Mouse (Mus musculus): Measurements from ENCODE around the gene Anp32e. TPM values are rescaled to one million over a fixed set of nuclear protein-coding genes. Genes with fewer than 3 reads are reported as not detected.

The Anp32e gene
- polyA plus RNA-seq, 1 experiment, result 353 TPM

DNA sequence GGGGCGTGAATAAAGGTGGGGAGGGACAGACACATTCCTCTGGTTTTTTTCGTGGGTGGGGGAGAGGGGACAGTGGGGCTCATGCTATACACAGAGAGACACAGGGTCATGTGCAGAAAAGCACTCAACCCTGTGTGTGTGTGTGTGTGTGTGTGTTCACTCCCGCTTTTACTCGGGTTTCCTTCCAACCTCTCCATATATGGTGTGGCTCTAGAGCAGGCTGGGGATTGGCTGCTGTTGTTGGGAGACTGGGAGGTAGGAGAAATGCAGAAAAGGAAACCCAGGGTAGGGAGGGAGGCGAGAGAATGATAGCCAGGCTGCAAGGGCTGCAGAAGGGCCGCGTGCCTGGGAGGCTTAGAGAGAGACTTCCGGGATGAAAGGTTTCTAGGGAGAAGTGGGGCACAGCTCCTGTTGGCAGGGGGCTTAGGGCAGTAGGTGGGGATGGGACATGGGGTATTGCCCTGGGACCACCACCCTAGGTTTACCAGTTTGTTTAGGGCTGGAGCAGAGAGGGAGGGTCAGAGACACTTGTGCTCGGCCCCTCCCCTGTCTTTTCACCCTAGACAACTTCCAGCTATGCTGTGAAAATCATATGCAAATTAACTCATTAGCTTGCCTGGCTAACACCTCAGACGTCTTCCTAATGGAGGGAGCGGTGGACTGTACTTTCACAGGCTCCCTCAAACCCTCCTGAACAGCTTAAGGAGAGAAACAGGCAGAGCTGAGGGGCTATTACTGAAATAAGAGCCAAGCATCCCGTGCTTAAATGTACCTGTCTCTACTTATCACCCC lies 56.4 kb downstream of the Anp32e start:
- TF ChIP-seq GATA1 (IDR thresholded peaks at IDR 0.05; ENCODE audit: low read length), result no peak

DNA sequence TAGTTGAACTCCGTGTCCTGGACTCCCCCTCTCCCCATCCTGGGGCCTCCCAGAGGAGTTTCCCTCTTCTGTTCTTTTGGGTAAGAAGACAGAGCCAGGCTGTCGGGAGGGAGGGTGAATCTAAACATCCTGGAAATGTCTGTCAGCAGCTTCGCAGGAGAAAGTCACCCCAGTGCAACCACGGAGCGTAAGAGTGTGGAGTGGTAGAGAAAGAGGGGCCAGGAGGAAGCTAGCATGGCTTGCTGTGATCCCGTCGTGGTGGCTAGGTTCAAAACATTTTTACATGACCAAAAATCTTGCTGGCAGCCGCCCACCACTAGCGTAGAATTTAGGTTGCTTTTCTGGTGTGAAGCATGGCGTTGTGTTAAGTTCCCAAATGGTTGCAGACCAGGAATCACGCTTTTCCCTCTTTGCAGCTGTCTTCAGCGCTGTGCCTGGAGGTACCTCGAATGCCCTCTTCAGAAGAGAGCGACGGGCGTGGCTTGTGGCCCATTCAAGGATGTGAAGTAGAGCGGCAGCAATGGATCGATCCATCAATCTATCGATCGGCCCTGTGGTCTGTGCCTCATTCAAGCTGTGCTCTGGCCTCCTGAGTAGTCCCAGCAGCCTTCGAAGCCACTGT lies 57.1 kb downstream of the Anp32e start:
- no peak for TF ChIP-seq GATA1 (IDR thresholded peaks at IDR 0.05; ENCODE audit: low read length)

DNA sequence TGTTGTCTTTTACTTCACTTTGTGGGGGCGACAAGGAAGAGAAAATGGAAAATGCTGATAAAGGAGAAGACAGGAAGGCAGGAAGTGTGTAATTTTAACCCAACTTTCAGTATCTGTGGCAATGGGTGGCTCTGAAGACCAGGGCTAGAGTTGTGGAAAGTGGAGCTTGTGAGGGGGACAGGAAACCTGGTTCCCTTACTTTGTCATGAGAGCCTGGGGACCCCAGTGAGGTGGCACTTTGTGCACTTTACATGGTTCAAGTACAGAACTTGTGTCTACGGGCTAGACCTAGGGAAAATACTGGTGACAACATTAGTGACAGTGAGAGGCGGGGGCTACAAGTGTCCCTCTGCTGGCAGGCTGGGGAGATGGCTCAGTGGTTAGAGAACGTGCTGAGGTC lies 57.9 kb downstream of the Anp32e start:
- no peak for TF ChIP-seq GATA1 (IDR thresholded peaks at IDR 0.05; ENCODE audit: low read length)

DNA sequence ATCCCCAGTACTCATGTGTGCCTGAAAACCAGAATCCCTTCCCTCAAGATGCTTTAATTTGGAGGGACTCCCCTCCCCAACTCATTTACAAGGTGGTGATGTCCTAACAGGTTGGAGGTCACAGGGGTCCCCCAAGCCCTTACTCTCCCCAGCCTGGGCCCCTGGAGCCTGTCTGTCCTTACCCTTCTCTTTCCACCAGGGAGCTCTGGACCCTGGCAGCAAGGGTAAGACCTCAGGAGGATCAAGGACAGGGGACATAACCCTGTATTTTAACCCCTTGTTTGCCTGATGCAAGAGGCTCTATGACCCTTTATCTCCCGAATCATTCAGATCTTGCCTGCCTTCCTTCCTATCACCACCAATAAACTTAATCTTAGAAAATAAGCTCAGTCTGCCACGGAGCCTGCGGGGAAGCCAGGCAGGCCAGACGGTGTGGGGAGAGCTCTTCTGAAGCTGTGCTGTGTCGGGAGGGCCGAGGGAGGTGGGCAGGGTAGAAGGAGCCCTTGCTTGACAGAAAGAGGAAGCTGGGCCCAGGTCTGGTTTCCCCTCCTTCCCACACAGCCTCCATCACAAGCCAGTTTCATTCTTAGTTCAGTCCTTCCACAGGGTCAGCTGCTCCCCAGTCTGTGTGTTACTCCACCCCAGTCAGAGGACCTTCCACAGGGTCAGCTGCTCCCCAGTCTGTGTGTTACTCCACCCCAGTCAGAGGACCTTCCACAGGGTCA lies 58.5 kb downstream of the Anp32e start:
- no peak for TF ChIP-seq GATA1 (IDR thresholded peaks at IDR 0.05; ENCODE audit: low read length)

DNA sequence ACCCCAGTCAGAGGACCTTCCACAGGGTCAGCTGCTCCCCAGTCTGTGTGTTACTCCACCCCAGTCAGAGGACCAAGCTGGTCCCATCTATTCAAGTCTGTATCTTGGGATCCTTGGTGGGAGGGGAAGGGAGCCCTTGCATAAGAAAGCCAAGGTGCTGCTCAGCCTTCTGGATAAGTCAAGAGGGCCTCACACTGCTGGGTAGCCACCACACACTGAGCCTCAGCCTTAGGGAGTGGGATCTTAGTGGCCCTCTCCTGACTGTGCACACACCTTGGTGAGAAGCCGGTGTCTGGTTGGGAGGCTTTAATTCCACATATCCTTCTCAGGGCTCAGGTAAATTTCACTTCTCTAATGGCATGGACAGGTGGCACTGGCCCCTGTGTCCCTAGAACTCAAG lies 59.1 kb downstream of the Anp32e start:
- no peak for TF ChIP-seq GATA1 (IDR thresholded peaks at IDR 0.05; ENCODE audit: low read length)

DNA sequence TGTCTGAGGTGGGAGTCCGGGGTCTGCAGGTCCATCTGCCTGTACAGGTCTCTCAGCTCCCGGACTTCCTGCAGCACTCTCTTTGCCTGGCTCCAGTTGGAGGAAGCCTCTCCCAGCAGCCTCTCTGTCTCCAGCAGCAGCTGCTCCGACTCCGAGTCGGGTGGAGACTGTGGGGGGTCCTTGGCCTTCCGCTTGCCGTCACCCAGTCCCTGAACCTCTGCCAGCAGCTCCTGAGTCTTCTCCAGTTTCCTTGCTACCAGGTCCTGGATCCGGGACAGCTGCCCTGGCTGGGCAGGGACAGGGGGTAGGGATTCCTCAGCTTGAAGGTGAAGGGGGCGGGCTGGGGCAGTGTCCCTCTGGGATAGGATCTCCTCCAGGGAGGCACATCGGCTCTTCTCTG lies 59.9 kb downstream of the Anp32e start:
- TF ChIP-seq GATA1 (IDR thresholded peaks at IDR 0.05; ENCODE audit: low read length), result no peak

DNA sequence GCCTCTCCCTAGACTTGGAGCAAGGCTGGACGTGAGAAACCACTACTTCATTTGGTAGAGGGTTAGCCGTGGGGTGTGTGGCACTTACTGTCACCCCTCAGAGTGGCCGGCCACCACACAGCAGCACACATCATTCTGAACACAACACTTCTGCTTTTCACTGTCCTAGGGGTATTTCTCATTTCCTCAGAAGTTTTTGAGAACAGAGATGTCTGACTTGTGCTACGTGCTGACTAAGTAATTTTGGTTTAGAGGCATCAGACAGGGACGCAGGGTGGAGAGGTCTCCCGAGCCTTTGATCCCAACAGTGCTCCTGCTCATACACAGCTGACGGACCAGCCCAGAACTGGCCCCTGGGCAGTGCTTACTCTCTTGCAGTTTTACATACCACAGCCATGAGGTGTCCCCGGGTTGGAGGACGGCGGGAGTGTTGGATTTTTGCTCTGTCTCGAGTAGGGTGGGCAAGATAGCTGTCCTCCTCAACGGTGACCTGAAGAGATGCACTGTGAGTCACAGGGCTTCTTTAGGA lies 61.4 kb downstream of the Anp32e start:
- no peak for TF ChIP-seq GATA1 (IDR thresholded peaks at IDR 0.05; ENCODE audit: low read length)

DNA sequence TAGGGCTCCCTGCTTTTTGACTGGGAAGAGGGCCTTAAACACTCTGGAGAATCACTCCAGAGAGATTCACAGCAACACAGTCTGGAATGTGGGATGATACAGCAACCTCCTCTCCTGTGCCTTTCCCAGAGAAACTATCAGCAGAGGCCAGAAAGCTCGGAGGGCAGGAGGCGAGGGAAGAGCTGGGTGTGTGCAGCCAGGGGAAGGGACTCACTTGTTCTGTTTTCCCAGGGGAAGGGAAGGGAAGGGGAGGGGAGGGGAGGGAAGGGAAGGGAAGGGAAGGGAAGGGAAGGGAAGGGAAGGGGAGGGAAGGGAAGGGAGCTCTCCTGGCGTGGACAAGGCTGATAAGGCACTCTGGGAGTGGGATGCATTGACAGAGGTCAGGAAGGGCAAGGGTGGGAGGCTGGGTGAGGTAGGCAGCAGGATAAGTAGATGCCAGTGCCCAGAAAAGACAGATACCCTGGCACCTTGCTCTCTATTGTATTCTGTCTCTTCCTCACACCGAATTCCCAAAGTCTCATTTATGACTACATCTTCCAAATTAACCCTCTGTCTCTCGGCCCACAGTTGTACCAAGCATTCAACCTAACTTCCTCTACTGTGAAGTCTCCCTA lies 64.1 kb downstream of the Anp32e start:
- no peak for TF ChIP-seq GATA1 (IDR thresholded peaks at IDR 0.05; ENCODE audit: low read length)

DNA sequence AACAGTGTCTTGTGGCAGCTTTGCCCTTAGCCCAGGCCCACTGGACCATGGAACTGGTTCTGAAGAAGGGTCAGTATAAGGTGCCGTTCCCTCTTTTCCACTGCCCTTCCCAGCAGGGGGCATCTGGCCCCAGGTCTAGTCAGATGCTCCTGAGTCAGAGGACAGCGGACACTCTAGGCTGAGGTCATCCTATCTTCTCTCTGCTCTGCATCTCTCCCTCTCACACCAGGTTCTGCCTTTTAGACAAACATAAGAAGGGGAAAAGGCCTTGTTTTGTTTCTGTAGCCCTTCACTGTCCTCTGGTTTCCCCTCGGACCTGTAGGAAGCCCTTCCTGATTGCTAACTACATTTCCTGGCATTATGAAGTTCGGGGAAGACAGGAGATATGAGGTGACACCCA lies 64.8 kb downstream of the Anp32e start:
- no peak for TF ChIP-seq GATA1 (IDR thresholded peaks at IDR 0.05; ENCODE audit: low read length)

DNA sequence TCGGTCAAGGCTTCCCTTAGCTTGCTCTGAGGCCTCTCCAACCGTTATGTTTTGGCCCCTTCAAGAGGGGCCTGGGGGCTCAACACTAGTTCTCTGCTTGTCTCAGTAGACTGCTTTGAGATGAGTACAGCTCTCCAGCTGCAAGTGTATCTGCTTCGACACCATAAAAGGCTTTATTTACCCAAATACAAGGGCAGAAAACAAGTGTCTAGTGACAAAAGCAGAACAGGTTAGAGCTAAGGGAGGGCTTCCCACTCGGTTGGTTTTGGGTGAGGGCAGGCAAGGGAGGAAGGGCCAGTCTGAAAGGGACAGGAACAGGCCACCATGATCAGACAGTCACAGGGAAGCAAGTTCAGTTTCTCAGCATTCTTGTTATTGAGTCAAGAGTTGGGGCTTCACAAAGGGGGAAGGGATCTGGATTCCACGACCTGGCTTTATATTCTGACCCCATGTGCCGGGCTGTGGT lies 65.4 kb downstream of the Anp32e start:
- TF ChIP-seq GATA1 (IDR thresholded peaks at IDR 0.05; ENCODE audit: low read length), result no peak

DNA sequence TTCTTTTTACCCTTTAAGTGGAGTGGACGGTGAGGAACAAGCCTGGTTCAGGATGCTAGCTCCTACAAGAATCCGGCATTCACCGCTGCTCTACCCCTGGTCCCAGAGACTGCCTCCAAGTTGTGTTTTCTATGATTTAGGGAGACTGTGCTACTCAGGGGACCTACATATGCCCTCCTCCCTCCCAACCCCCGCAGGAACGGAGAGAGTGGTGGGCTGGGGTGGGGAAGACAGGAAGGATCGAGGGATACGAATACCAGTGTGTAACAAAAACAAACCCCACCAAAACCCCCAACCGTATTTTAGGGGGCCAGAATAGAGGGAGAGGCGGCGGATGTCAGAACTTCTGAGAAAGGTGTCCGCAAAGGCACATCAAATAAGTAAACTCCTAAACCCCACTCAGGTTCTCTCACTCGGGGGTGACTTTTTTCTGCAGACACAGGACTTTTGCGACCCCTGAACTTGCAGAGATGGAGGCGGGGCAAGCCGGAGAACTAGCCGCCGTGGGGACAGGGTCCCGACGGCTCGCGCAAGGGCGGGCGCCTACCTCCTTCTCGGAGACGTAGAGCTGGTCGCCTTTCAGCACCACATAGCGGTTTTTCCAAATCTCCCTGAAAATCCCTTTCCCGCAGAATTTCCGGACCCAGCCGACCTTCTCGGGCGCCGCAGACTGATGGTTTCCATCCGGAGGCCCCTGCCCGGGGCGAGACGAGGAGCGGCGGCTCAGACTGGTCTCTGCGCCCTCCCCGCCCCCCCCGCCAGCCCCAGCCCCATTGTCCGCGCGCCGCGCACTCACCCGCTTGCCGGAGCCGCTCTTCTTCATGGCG lies 66.1 kb downstream of the Anp32e start:
- TF ChIP-seq GATA1 (IDR thresholded peaks at IDR 0.05; ENCODE audit: low read length), result no peak

DNA sequence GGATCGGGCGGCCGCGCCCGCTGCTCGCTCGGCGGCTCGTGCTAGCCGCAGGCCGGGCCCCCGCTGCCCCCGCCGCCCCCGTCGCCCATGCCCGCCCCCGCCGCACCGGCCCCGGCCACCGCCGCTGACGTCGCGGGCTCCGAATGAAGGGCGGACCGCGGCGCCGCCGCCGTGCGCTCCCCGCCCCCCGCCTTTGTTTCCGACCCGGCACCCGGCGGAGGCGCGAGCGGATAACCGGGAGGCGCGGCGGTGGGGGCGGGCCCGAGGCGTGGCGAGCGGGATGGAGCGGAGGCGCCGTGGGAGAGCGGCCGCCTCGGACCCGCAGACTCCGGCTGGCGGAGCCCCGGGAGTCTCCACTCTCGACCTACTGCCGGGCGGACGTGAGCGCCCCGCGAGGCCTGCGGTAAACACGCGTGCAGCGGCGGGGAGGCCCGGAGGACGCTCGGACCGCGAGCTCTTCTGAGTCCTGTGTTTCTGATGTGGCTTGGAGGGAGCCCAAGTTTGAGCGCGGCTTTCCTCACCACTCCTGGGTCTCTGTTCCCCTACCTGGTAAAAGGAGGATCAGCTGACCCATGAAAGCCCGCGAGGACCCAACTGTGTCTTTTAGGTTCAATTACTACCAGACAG lies 66.9 kb downstream of the Anp32e start, which contains the start of gene Plekho1:
TSS of gene Plekho1 (minus strand) at position 200 of the 627 bp plus-strand sequence.
- no peak for TF ChIP-seq GATA1 (IDR thresholded peaks at IDR 0.05; ENCODE audit: low read length)

DNA sequence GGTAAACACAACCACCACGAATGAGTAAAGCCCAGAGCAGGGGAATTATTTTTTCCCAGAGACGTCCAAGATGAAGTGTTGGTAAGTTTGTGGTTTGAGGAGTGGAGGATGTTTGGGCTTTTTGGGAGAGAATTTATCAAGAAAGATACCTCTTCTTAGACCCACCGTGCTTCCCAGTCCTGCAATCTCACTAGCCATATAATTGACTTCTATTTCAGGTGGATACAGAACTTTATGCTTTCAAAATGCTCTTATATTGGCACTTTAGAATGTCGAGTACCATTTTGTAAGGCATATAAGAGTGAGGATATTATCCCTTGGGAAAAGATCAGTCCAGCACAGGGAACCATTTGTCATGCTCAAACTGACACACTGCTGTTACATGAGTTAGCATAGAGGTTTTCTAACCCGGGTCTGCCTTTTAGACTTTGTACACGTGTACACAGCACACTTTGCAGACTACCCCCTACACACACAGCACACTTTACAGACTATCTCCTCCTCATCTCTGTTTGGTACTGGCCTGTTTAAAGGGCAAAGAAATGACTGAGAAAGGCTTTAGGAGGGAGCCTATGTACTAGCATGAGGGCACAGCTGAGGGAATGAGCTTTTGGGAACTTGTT lies 67.5 kb downstream of the Anp32e start:
- no peak for TF ChIP-seq GATA1 (IDR thresholded peaks at IDR 0.05; ENCODE audit: low read length)

Other genes with a start within 250 kb of the Anp32e start
- gene Adamtsl4, start 241.3 kb upstream of the Anp32e start, polyA plus RNA-seq (2012), result not detected in 2 replicates
- 13.3 and 13.4 TPM in 2 replicates for gene Ecm1, start 189.7 kb upstream of the Anp32e start, polyA plus RNA-seq (2012)
- gene Tars2, start 169.0 kb upstream of the Anp32e start, polyA plus RNA-seq (2012), result 30.7 and 60.5 TPM in 2 replicates
- 7.3 and 8.7 TPM in 2 replicates for gene Rprd2, start 110.4 kb upstream of the Anp32e start, polyA plus RNA-seq (2012)
- 14.4 and 15.7 TPM in 2 replicates for gene Prpf3, start 73.4 kb upstream of the Anp32e start, polyA plus RNA-seq (2012)
- gene Mrps21, start 57.7 kb upstream of the Anp32e start, polyA plus RNA-seq (2012), result 23.8 and 280 TPM in 2 replicates
- gene Ciart, start 47.0 kb upstream of the Anp32e start, polyA plus RNA-seq (2012), result 0.11 and 0.30 TPM in 2 replicates
- not detected in 2 replicates for gene BC028528, start 37.2 kb upstream of the Anp32e start, polyA plus RNA-seq (2012)
- gene Aph1a, start 35.3 kb upstream of the Anp32e start, polyA plus RNA-seq (2012), result 129 and 230 TPM in 2 replicates
- not detected in 2 replicates for gene Car14, start 24.6 kb upstream of the Anp32e start, polyA plus RNA-seq (2012)
- 7.2 and 7.7 TPM in 2 replicates for gene Plekho1, start 66.8 kb downstream of the Anp32e start, polyA plus RNA-seq (2012)
- gene Vps45, start 129.2 kb downstream of the Anp32e start, polyA plus RNA-seq (2012), result 5.6 and 5.8 TPM in 2 replicates
- gene Otud7b, start 175.3 kb downstream of the Anp32e start, polyA plus RNA-seq (2012), result 10.4 and 11.5 TPM in 2 replicates
- gene Mtmr11, start 232.8 kb downstream of the Anp32e start, polyA plus RNA-seq (2012), result not detected in 2 replicates
- 1,005 and 1,197 TPM in 2 replicates for gene Sf3b4, start 243.1 kb downstream of the Anp32e start, polyA plus RNA-seq (2012)